Mouse (Mus musculus): ENCODE results near the gene Ttn. TPM values are rescaled to one million over a fixed set of nuclear protein-coding genes. Genes with fewer than 3 reads are reported as not detected.

The Ttn gene
- total RNA-seq, 2 experiments from 2014 or later: 0.85 to 0.89 TPM

DNA sequence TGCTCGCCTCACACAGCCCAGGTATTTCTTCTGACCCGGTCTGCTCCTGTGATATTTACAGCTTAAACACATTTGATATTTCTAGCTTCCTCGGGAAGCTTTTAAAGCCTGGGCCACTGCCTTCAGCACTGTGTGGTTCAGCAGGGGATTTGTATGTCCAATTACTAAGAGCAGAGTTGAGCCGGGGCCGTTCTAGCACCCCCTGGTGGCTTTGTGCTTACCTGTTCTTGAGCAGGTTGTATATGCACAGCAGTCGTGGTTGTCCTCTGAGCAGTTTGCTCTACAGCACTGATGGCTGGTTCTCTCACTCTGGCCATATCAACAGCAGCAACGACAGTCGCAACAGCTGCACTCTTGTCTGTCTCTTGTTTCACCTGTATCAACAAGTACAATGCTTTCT, 13.4 kb downstream of the Ttn start:
- DNase-seq (ENCODE audit: low spot score in 2 of 2): peak; percentile 69 to 82
- intact Hi-C loops (cut with DNase I): loop anchor here (1.0 to 5.0 kb wide), 2 partner anchors 40 to 102 kb away; no protein-coding TSS in a partner anchor

DNA sequence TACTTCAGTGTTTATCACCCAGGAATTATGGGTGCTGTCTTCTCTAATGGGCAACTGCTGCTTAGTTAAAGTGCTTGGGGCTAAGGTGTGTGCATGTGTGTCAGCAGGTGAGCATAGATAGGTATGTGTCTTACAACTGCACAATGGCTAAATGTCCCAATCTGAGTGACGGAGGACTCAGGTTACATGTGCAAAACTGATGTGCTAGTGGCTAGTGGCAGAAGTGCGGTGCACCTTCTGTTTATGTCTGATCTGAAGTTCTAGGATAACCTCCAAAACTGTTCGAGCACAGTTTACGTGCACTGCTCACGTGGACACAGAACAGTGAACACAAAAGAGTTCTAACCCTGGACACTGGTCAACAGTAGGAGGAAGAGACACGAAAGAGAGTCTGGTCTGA, 15.8 kb downstream of the Ttn start:
- intact Hi-C loops (cut with DNase I): loop anchor here (5.0 kb wide), 1 partner anchor 99 kb away; no protein-coding TSS in a partner anchor

DNA sequence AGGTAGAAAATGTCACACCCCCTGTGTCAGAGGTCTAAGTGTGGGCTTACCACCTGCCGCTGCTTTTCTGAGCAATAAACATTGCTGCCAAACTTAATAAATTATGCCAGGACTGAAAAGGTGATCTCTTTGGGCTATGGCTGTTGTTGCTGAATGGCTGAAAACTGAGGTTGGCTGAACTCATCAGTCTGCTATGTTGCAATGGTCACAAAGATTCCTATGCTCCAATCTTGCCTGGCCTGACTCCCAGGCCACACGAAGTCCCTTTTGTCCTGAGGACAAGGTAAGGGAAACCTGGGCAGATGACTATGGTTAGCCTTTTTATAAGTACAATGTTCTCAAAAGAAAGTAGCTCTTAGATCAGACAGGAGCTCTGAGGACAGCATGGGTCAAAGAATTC, 16.3 kb downstream of the Ttn start:
- no peak for DNase-seq (ENCODE audit: low spot score in 2 of 2)
- intact Hi-C loops (cut with DNase I): loop anchor here (5.0 kb wide), 1 partner anchor 99 kb away; no protein-coding TSS in a partner anchor

More for the DNA sequence above, 15.8 kb downstream of the Ttn start:
- no peak for DNase-seq (ENCODE audit: low spot score in 2 of 2)

DNA sequence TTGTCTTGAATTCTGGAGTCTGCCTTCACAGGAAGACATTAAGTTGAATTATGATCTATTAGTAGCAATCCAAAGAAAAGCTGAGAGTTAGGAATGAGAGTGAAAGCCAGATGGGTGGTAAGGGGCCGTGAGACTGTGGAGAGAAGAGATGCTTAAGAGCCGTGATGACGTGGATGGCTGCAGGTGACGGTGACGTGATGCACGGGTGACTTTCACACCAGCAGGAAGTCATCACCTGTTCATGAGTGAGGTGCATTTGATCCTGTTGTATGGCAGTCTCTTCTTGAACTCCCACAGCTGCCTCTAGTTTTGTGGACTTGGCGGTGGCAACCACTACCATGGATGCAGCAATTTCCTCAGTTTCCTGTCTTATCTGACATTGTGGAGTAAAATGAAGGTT, 16.8 kb downstream of the Ttn start:
- intact Hi-C loops (cut with DNase I): loop anchor here (5.0 kb wide), 1 partner anchor 98 kb away; no protein-coding TSS in a partner anchor
- DNase-seq (ENCODE audit: low spot score in 2 of 2): no peak

DNA sequence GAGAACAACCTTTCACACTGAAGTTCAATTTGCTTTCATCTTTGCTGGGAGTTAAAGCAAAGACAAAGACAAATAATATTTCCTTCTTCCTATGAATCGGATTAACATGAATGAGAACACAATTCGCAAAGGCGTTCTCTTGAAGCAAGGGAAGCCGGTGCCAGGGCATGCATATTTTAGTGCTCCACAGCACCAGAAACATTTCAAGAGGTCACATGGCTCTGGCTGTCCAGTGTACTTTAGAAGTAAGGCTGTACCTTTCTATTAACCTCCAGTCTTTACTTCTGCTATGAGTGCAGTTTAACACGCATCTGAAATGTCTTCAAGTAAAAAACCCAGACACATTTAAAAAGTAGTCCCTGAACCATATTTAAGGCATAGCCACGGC, 20.3 kb downstream of the Ttn start:
- DNase-seq (ENCODE audit: low spot score in 2 of 2): no peak

DNA sequence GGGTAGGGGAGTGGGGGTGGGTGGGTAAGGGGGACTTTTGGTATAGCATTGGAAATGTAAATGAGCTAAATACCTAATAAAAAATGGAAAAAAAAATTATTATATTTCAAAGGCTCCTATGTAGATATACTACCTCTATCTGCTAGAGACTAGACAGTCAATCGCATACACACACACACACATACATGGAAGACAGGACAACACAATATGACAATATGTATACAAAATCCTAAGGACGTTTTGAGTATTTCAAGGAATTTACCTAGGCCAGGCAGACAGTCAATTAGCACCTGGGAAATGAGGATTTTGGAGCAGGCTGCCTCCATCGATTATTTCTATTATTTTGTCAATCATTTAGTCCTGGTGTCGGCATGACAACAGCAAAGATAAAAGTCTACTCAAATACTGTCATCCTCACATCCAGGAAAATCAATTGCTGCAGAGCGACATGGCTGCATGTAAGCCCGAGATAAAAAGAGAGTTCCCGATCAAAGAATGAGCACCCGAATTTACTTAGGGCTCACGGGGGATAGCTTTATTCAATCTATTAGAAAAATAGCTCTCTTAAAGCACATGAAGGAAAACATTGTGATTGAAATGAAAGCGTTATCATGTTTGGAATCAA, 20.8 kb downstream of the Ttn start:
- DNase-seq (ENCODE audit: low spot score in 2 of 2): no peak
- intact Hi-C loops (cut with DNase I): no loop called here

More for the DNA sequence above, 20.3 kb downstream of the Ttn start:
- intact Hi-C loops (cut with DNase I): no loop called here

DNA sequence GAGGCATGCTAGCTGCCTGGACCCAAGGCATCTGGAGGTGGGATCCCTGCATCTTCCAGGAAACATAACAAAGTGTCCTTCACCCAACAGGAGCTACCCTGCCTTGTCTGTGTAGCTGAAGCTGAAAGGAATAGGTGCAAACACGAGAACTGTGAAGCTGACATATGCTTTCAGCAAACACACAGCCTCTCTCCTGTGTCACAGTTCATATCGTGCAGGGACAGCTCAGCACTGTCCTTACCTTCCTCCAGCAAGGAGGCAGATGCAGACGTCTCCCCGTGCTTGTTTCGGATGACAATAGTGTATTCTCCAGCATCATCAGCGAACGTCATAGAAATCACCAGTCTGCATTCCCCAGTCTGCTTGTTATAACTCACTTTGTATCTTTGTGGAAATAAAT, 32.6 kb downstream of the Ttn start:
- intact Hi-C loops (cut with DNase I): no loop called here
- DNase-seq (ENCODE audit: low spot score in 2 of 2): no peak

DNA sequence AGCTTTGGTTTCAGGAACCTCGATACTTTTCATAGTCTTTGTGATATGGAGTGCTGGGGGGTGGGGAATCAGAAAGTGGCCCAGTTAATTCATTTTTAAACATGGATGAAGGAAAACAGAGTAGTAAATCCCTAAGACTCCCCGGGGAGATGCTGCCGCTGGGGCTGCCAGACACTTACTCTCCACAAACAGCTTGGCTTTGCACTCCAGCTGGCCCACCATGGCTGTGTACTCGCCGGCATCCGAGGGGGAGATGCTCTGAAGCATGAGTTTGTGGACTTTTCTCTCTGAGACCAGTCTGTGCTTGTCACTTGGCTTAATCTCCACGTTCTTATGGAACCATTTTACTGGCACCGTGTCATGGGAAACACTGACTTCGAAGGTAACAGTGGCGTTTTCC, 43.8 kb downstream of the Ttn start:
- intact Hi-C loops (cut with DNase I): no loop called here
- no peak for DNase-seq (ENCODE audit: low spot score in 2 of 2)

DNA sequence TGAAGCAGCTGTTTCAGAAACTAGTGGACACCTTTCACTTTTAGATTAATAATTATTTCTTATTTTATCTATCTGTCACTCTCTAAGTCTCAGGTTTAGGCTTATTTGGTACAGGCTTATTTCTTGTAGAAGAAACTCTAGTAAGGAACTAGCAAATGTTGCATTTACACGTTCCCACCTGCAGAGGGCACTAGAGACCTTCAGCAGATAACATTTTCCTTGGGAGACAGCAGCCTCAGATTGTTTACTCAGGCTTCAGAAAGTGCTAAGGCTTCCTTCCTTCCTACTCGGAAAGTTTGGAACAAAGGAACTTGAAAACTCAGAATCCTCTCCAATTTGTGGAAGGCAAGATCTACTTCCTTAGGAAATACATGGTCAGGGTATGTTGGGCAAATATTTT, 52.6 kb downstream of the Ttn start:
- intact Hi-C loops (cut with DNase I): loop anchor here (1.0 kb wide), 1 partner anchor 40 kb away; no protein-coding TSS in a partner anchor
- DNase-seq (ENCODE audit: low spot score in 2 of 2): peak; percentile 55 to 86

DNA sequence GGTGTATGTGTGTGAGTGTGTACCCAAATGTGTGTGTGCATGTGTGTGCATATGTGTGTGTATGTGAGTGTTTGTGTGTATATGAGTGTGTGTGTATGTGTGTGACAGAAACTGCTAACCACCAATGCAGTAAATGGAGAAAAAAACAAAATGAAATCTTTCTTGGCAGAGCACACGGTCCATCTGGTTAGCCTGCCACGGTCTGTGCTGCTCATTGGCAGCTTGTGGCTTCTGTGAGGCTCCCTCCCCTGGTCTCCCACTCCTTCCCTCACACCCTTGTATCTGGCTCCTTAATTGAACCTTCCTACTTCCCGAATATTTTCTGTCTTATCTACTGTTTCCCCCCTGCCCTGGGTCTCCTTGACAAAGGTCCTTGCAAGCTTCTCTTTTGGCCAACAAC, 53.5 kb downstream of the Ttn start:
- intact Hi-C loops (cut with DNase I): loop anchor here (1.0 kb wide), 1 partner anchor 40 kb away; no protein-coding TSS in a partner anchor
- DNase-seq (ENCODE audit: low spot score in 2 of 2): peak in 1 of 2 experiments; percentile 28

DNA sequence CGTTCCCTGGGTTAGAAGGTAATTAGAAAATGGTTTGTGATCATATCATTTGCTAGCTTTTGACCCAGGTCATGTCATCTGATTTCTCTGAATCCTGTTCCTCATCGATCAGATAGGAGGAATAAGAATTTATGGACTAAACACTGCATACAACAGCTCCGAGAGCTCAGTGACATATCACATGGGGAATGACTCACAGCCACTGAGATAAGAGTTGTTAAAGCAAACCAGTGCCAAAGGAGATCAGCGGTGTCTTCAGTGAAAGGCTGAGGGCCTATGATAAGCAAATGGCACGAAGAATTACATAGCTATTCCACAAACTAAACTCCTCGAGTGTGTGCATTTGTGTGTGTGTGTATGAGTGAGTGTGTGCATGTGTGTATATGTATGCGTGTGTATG, 54.0 kb downstream of the Ttn start:
- intact Hi-C loops (cut with DNase I): no loop called here
- DNase-seq (ENCODE audit: low spot score in 2 of 2): no peak

DNA sequence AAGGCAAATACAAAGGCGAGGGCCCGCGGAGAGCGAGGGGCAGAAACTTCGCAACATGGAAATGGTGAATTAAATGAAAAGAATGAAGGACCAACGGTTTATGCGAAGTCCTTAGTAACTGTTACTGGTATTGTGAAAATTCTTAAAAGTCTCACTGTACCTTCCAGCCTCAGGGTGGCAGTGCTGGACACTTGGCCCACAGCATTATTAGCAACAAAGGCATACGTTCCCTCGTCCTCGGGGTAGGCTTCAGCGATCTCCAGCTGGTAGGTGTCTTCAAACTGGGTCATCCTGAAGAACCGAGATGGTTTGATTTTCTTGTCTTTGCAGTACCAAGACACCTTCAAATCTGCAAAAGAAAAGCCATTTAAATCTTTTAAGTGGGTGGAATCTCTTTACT, 55.4 kb downstream of the Ttn start:
- intact Hi-C loops (cut with DNase I): no loop called here
- DNase-seq (ENCODE audit: low spot score in 2 of 2): peak in 1 of 2 experiments; percentile 10

DNA sequence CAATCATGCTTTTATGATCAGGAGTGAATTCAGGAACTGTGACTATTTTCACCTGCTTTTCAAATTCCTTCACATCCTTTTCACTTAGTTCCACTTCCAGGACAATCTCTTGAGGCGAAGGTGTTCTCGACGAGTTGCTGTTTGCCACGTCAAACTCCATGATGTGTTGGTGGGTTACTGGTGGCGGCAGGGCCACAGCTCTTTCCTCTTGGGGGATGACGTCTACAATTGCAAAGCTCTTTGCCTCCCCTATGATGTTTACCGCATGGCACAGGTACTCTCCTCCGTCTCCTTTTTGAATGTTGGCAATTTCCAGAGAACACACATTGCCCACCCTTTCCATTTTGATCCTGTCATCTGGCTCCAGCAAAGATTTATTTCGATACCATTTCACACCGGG, 67.4 kb downstream of the Ttn start:
- intact Hi-C loops (cut with DNase I): no loop called here
- no peak for DNase-seq (ENCODE audit: low spot score in 2 of 2)

DNA sequence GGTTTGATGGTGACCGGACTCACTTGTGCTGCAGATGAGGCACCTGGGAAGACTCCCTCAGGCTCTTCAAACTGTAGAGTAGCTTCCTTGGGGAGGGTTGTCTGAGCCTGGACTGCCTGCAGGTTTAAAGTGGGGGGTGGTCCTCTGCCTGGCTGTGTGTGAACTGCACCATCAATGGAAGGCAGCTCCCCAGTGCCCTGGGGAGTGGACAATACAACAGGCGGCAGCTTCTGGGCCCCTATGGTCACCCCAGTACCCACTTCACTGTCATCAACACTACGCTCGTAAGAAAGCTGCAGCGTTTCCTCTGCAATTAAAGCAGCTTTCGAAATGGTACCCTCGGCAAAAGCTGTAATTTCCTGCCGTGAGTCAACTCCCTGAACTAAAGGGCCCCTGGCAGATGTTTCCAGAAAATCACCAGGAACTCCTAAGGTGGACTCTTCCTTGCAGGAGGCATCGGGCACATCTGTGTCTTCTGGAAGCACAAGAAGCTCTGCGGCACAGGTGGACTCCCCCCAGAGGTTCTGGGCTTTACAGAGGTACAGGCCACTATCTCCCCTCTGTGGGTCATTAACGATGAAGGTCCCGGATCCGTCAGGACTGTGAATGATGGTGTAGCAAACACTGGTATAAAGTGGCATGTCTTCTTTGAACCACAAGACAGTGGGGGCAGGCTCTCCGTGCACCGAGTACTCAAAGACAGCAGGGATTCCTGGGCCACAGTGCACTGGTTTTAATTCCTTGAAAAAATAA, 73.5 kb downstream of the Ttn start:
- intact Hi-C loops (cut with DNase I): no loop called here
- no peak for DNase-seq (ENCODE audit: low spot score in 2 of 2)

DNA sequence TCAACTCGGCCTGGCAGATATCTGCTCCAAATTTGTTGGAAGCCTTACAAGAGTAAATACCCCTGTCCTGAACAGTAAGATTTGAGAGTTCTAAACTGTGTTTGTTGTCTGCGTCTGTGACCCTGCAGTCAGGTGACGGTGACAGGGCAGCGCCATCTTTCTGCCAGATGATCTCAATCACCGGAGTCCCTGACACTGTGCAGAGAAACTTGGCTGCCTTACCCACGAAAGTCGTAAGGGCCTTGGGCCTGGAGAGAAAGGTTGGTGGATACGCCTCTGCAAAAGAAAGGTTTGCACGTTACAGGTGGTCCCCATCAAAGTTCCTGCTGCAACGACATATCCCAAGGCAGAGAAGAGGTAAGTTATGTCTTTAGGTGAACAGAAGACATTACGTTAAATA, 79.0 kb downstream of the Ttn start:
- no peak for DNase-seq (ENCODE audit: low spot score in 2 of 2)
- intact Hi-C loops (cut with DNase I): no loop called here

DNA sequence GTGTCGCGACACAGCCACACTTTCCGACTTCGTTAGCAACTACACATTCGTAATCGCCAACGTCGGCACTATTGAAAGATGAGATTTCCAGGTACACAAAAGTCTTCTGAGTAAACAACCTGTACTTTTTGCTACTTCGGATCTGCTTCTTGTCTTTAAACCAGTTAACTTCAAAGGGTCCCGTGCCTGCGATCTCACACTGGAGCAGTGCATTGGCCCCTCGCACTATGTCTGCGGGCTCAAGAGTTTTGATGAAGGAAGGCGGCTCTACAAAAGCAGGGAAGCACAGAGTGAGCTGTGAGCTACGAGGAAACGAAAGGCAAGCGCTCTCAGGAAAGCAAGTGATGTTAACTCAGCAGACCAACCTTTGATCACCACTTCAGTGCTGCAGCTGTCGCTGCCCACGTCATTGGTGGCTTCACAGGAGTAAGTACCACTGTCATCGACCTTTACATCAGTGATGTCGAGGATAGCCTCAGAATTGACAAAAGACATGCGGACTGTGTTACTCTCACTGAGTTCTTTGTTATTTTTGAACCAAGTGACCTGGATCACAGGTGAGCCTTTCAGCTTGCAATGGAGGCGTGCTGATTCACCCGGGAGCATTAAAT, 80.8 kb downstream of the Ttn start:
- no peak for DNase-seq (ENCODE audit: low spot score in 2 of 2)
- intact Hi-C loops (cut with DNase I): no loop called here

DNA sequence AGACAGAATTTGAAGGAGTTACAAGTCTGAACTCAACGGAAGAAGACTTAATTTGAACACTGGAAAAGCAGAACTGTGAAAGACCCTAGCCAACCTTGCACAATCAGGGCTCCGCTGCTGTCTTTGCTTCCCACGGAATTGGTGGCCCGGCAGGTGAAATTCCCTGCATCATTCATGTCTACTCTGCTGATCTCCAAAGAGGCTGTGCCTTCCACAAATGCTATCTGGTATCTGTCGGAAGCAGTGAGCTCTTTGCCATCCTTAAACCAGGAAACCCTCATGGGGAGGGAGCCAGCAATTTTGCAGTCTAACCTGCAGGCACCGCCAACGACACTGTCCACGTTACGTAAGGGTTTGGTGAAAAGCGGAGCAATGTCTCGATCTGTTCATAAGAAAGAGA, 82.5 kb downstream of the Ttn start:
- intact Hi-C loops (cut with DNase I): no loop called here
- no peak for DNase-seq (ENCODE audit: low spot score in 2 of 2)

DNA sequence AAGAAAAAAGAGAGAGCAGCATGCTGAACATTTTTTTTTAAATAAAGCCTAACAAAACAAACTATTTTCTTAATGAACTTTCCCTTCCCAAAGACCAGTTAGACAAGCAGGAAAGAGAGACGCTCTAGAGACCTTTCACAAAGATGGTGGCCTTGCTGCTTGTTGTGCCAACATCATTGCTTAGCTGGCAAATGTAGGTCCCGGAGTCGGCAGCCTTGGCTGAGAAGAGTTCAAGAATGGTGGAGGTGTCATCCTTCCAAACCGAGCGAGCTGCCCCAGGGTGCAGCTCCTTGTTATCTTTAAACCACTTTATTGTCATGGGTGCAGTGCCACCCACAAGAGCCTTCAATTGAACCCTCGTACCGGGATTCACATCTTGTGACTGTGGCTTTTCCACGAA, 85.4 kb downstream of the Ttn start:
- intact Hi-C loops (cut with DNase I): no loop called here
- DNase-seq (ENCODE audit: low spot score in 2 of 2): no peak

DNA sequence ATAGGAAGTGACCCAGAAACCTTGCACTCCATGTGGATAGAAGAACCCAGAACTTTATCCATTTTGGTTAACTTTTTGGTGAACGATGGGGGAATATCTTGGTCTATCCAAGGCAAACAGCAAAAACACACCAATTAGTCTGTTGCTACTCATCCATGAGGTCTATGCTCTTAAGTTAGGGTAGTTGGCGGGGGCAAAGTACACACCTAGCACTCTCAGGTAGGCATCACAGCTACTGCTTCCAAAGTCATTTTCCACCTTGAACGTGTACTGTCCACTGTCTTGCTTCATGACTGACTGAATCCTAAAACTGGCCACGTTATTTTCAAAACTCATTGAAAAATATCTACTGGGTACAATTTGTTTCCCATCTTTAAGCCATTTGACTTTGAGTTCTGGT, 87.0 kb downstream of the Ttn start:
- no peak for DNase-seq (ENCODE audit: low spot score in 2 of 2)
- intact Hi-C loops (cut with DNase I): no loop called here

DNA sequence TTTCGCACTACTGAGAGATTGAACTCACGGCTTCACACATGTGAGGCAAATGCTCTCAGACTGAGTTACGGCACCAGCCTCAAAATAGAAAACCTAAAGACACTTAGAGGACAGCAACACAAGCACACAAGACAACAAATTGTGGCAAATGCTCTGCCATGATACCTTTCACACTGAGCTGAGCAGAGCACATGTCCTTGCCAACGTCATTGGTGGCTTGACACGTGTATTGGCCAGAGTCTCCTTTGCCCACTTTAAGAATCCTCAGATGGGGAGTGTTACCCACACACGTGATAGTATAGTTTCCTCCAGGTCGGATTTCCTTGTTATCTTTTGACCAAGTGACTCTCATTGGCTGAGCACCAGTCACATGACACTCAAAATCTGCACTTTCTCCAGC, 93.6 kb downstream of the Ttn start:
- intact Hi-C loops (cut with DNase I): no loop called here

DNA sequence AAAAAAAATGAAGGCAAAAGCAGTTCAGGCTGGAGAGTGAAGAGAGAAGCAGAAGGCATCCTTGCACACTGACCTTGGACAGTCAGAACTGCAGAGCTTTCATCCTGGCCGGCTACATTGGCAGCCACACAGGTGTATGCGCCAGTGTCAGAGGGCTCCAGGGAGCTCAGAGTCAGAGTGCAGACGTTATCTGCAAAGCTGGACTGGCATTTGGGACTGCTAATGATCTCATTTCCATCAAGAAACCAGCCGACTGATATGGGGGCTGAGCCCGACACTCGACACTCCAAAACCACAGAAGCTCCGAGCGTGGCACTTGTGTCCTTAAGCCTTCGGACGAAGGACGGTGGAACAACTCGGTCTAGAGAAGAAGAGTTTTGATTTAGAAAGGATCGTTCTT, 96.5 kb downstream of the Ttn start:
- no peak for DNase-seq (ENCODE audit: low spot score in 2 of 2)
- intact Hi-C loops (cut with DNase I): no loop called here

More for the DNA sequence above, 93.6 kb downstream of the Ttn start:
- DNase-seq (ENCODE audit: low spot score in 2 of 2): no peak

All from left cerebral cortex, postnatal 25 days (tissue).